Mouse (Mus musculus) CH12.LX (cell line): ENCODE data around the gene Tmem82.

Source experiments
- CTCF ChIP-seq, 2 experiments: IDR thresholded peaks in 1 of 2; conservative IDR thresholded peaks in 1 of 2; 2 replicates each; pipeline ENCODE4 v1.5.1; 2011 to 2012; ENCODE audit warnings: low read depth in 2 of 2, low read length in 2 of 2, improper control_type of control experiment in 1 of 2, inconsistent platforms in 1 of 2, mild to moderate bottlenecking in 1 of 2, moderate library complexity in 1 of 2
- EP300 ChIP-seq: IDR thresholded peaks from 2 replicates; pipeline ENCODE4 v1.6.1; 2011; ENCODE audit warnings: low read length, improper control_type of control experiment
- IRF4 ChIP-seq: IDR thresholded peaks from 2 replicates; pipeline ENCODE4 v1.6.1; 2014; ENCODE audit warnings: low read depth, mild to moderate bottlenecking, inconsistent platforms, low read length, improper control_type of control experiment
- MAFK ChIP-seq: IDR thresholded peaks from 2 replicates; pipeline ENCODE4 v1.6.1; 2011; ENCODE audit warnings: low read length, improper control_type of control experiment; ENCODE audit not compliant: insufficient replicate concordance
- NRF1 ChIP-seq: IDR thresholded peaks from 2 replicates; pipeline ENCODE4 v1.6.1; 2014; ENCODE audit warnings: low read depth, mild to moderate bottlenecking, inconsistent platforms, low read length, improper control_type of control experiment, moderate library complexity
- POLR2A ChIP-seq: IDR thresholded peaks from 2 replicates; pipeline ENCODE4 v1.6.1; 2011; ENCODE audit warnings: low read depth, mild to moderate bottlenecking, improper control_type of control experiment, low read length
- SIN3A ChIP-seq: IDR thresholded peaks from 2 replicates; pipeline ENCODE4 v1.6.1; 2012; ENCODE audit warnings: low read length, improper control_type of control experiment, inconsistent platforms
- ZC3H11A ChIP-seq: IDR thresholded peaks from 2 replicates; pipeline ENCODE4 v1.6.1; 2012; ENCODE audit warnings: low read depth, mild to moderate bottlenecking, inconsistent platforms, low read length, improper control_type of control experiment
- ZNF384 ChIP-seq: IDR thresholded peaks from 2 replicates; pipeline ENCODE4 v1.6.1; 2012; ENCODE audit warnings: low read depth, low read length, improper control_type of control experiment, inconsistent platforms

GRCm38 (mm10) chr4:141614946-141615345 is 3.5 kb downstream of the Tmem82 start:
- TF ChIP-seq ZNF384: no peak
- no peak for TF ChIP-seq CTCF (conservative IDR thresholded peaks at IDR 0.05 in 1 of 2, IDR thresholded peaks at IDR 0.05 in 1 of 2; ENCODE audit: low read depth in 2 of 2, low read length in 2 of 2)
- no peak for TF ChIP-seq MAFK
- TF ChIP-seq IRF4: no peak
- no peak for TF ChIP-seq SIN3A
- TF ChIP-seq EP300: no peak
- no peak for TF ChIP-seq NRF1
- no peak for TF ChIP-seq ZC3H11A
- no peak for TF ChIP-seq POLR2A
